Mouse (Mus musculus) ES-Bruce4 (cell line): ENCODE measurements around the gene B3galt6.

Experiments used
- CTCF ChIP-seq: IDR thresholded peaks from one replicate; pipeline ENCODE4 v1.8.1; 2011; ENCODE audit warnings: low read depth, low read length
- POLR2A ChIP-seq: IDR thresholded peaks from one replicate; pipeline ENCODE4 v1.8.1; 2011; ENCODE audit warnings: low read length; ENCODE audit not compliant: insufficient read depth

- TF ChIP-seq POLR2A (no peak), CTCF (no peak)
Observed at GRCm38 (mm10) chr4:156023520-156023919, 31.1 kb upstream of the B3galt6 start.
